Mouse (Mus musculus) heart, adult 2 months (tissue): ENCODE measurements around the gene Fam169a. TPM values are rescaled to one million over a fixed set of nuclear protein-coding genes. Genes with fewer than 3 reads are reported as not detected.
A peak's percentile ranks its signal among the peaks of the same experiment; 100 is the strongest.

Experiments used
- DNase-seq, 2 experiments: peaks; one replicate each; pipeline ENCODE4 v3.0.0; 2021
- H3K27ac ChIP-seq: fragments of 200-600 bp; 2 replicates; pipeline ENCODE4 v1.8.1; 2022
- H3K27me3 ChIP-seq: fragments of 200-500 bp; 2 replicates; pipeline ENCODE4 v1.6.1; 2012; ENCODE audit warnings: mild to moderate bottlenecking, low read length, inconsistent platforms, mixed read lengths; ENCODE audit not compliant: control insufficient read depth, insufficient read depth
- H3K36me3 ChIP-seq: fragments of 200-500 bp; 2 replicates; pipeline ENCODE4 v1.6.1; 2012; ENCODE audit warnings: low read length, inconsistent platforms; ENCODE audit not compliant: control insufficient read depth, insufficient read depth
- H3K4me1 ChIP-seq: fragments of 200-500 bp; 2 replicates; pipeline ENCODE4 v1.6.1; 2011; ENCODE audit warnings: low read length; ENCODE audit not compliant: control insufficient read depth, insufficient read depth
- H3K4me3 ChIP-seq: fragments of 200-600 bp; 2 replicates; pipeline ENCODE4 v1.8.1; 2022
- H3K79me2 ChIP-seq: fragments of 200-500 bp; replicated peaks from 2 replicates; pipeline ENCODE4 v1.6.1; 2012; ENCODE audit warnings: mild to moderate bottlenecking, inconsistent platforms, low read length, moderate library complexity, mixed read lengths; ENCODE audit not compliant: control insufficient read depth, insufficient read depth
- H3K9ac ChIP-seq: fragments of 200-500 bp; 2 replicates; pipeline ENCODE4 v1.6.1; 2012; ENCODE audit warnings: low read depth, mild to moderate bottlenecking, control low read depth, inconsistent platforms, low read length, mixed read lengths
- CTCF ChIP-seq: fragments of 200-600 bp; IDR thresholded peaks from 2 replicates; pipeline ENCODE4 v1.8.1; 2022; ENCODE audit warnings: antibody characterized with exemption, mild to moderate bottlenecking, moderate library complexity
- EP300 ChIP-seq: fragments of 200-500 bp; IDR thresholded peaks from 2 replicates; pipeline ENCODE4 v1.6.1; 2011; ENCODE audit warnings: low read depth, low read length, control low read depth; ENCODE audit not compliant: insufficient read depth
- POLR2A ChIP-seq: fragments of 200-500 bp; IDR thresholded peaks from 2 replicates; pipeline ENCODE4 v1.6.1; 2011; ENCODE audit warnings: mild to moderate bottlenecking, low read depth, low read length, control low read depth; ENCODE audit not compliant: insufficient read depth
- WGBS: fragments of 180-500 bp; shearing (Covaris S2); methylation state at CpG from one replicate; pipeline ENCODE4 v1.1.7; 2018; 5-methylcytosine and 5-hydroxymethylcytosine counted together
- intact Hi-C: fragments of 180-260 bp; cut with DNase I; formaldehyde crosslinking; loops from one replicate; pipeline ENCODE4 v1.15.1; 2025
- polyA plus RNA-seq: library from polyadenylated mRNA; depleted of rRNA; stranded (reverse); fragments of >200 nt; gene quantifications from 2 replicates; pipeline ENCODE4 v1.2.3, GENCODE M21; 2012
- total RNA-seq, 2 experiments: library from RNA; stranded (reverse); gene quantifications; 2 replicates each; pipeline ENCODE4 v1.2.3; 2021

The Fam169a gene
- total and polyA plus RNA-seq, 3 experiments, result 0.12 to 0.50 (median 0.42) TPM

- Histone ChIP-seq H3K4me3 (no peak overlapping the region), H3K79me2 (no peaks in the 10 kb centered on the region), H3K36me3 (no peaks in the 10 kb centered on the region), H3K27ac (no peak overlapping the region), H3K4me1 (no peaks in the 10 kb centered on the region), H3K9ac (no peak overlapping the region), H3K27me3 (no peaks in the 10 kb centered on the region)
- TF ChIP-seq EP300 (no peak), CTCF (no peak), POLR2A (no peak)
- WGBS, result 44% methylated on average over 6 of the region's 6 CpGs
- no peak for DNase-seq
- intact Hi-C loops, result loop anchor here (10.0 kb wide), 1 partner anchor 196 kb away; no protein-coding TSS in a partner anchor
These were observed 15.9 kb upstream of the Fam169a start for GRCm38 (mm10) chr13:97051158-97051557.

GRCm38 (mm10) chr13:97052667-97053066 lies 14.4 kb upstream of the Fam169a start:
- intact Hi-C loops, result loop anchor here (10.0 kb wide), 1 partner anchor 198 kb away; no protein-coding TSS in a partner anchor
- TF ChIP-seq POLR2A, result no peak
- peak; percentile 87 for TF ChIP-seq CTCF

DNA sequence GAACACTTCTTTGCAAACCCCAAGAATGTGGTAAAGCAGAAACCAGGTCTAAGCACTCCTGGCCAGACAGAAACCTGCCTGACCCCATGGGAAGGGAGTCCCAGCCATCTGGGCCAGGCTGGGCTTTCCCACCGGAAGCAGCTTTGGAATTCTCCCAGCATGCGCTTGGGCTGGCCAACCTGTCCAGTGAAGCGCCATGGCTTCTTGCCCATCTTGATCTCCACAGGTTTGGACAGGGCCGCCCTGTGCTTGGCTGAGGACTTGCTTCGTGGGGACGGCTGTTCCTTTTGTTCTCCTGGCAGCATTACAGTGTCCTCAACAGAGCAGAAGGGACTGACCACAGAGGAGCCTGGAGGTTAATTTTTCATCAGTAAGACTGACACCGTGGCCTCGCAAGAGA lies 13.2 kb upstream of the Fam169a start:
- Histone ChIP-seq H3K9ac (no peak overlapping the region), H3K4me3 (no peak overlapping the region), H3K36me3 (no peaks in the 10 kb centered on the region), H3K27ac (no peak overlapping the region), H3K79me2 (no peaks in the 10 kb centered on the region), H3K4me1 (no peaks in the 10 kb centered on the region), H3K27me3 (no peaks in the 10 kb centered on the region)
- intact Hi-C loops, result loop anchor here (2.0 to 10.0 kb wide), 2 partner anchors 45 to 199 kb away; no protein-coding TSS in a partner anchor
- TF ChIP-seq POLR2A (no peak), EP300 (no peak), CTCF (no peak)
- peak in 1 of 2 experiments; percentile 21 for DNase-seq
- WGBS, result 25% methylated on average over 8 of the region's 8 CpGs

More at GRCm38 (mm10) chr13:97052667-97053066, 14.4 kb upstream of the Fam169a start:
- H3K79me2 ChIP-seq, result no peaks in the 10 kb centered on the region
- H3K27me3 ChIP-seq, result no peaks in the 10 kb centered on the region
- DNase-seq, result peak; percentile 8 to 55
- H3K27ac ChIP-seq, result no peak overlapping the region
- no peaks in the 10 kb centered on the region for H3K36me3 ChIP-seq
- H3K9ac ChIP-seq, result no peak overlapping the region
- no peaks in the 10 kb centered on the region for H3K4me1 ChIP-seq
- 10% methylated on average over 11 of the region's 11 CpGs for WGBS
- H3K4me3 ChIP-seq, result no peak overlapping the region

DNA sequence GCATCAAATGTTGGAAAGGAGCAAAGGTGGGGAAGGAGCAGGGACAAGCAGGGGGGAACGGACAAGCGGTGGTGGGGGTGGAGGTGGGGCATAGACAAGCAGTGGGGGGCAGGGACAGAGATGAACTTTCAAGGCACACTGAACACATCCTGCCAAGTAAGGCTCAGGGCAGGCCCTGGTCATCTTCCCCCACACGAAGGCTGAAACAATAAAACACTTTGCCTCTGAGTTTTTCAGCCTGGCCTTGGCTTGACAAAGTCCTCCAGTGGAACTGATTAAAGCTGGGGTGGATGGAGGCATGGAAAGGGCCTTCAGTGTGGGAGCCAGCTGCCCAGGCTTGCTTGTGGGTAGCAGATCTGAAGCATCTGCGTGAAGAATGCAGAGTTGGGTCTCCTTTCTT lies 9.3 kb upstream of the Fam169a start:
- intact Hi-C loops, result loop anchor here (10.0 kb wide), 1 partner anchor 203 kb away; no protein-coding TSS in a partner anchor

GRCm38 (mm10) chr13:97059746-97060145 lies 7.3 kb upstream of the Fam169a start:
- no peaks in the 10 kb centered on the region for H3K36me3 ChIP-seq
- no peak for DNase-seq
- intact Hi-C loops, result loop anchor here (10.0 kb wide), 1 partner anchor 205 kb away; no protein-coding TSS in a partner anchor
- H3K9ac ChIP-seq, result no peak overlapping the region
- no peaks in the 10 kb centered on the region for H3K4me1 ChIP-seq
- H3K27me3 ChIP-seq, result no peaks in the 10 kb centered on the region
- no peak overlapping the region for H3K4me3 ChIP-seq
- H3K79me2 ChIP-seq, result no peaks in the 10 kb centered on the region
- 87% methylated on average over 6 of the region's 6 CpGs for WGBS
- no peak overlapping the region for H3K27ac ChIP-seq
- no peak for TF ChIP-seq EP300

More for the DNA sequence above, 9.3 kb upstream of the Fam169a start:
- Histone ChIP-seq H3K4me1 (no peaks in the 10 kb centered on the region), H3K4me3 (no peak overlapping the region), H3K9ac (no peak overlapping the region), H3K79me2 (no peaks in the 10 kb centered on the region), H3K27me3 (no peaks in the 10 kb centered on the region), H3K27ac (no peak overlapping the region), H3K36me3 (no peaks in the 10 kb centered on the region)
- no peak for DNase-seq
- TF ChIP-seq CTCF, result no peak
- TF ChIP-seq POLR2A, result no peak
- TF ChIP-seq EP300, result no peak
- WGBS, result 40% methylated on average over 4 of the region's 4 CpGs

DNA sequence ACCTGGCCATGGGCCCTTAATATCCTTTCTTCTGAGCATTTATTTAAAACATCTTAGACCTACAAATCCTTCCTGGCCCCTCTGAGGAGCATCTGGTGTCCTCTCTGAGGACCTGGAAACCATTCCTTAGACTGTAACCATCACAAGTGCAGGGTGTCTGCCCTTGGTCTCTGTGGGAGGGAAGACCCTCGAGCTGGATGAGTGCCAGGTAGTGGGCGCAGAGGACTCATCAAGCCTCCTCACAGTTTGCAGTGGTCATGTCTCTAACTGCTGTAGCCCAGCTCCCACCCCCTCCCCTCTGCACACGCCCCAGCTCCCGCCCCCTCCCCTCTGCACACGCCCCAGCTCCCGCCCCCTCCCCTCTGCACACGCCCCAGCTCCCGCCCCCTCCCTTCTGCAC lies 6.8 kb upstream of the Fam169a start:
- TF ChIP-seq EP300 (no peak), POLR2A (no peak)
- Histone ChIP-seq H3K27me3 (no peaks in the 10 kb centered on the region), H3K4me1 (no peaks in the 10 kb centered on the region), H3K4me3 (no peak overlapping the region), H3K9ac (no peak overlapping the region), H3K27ac (no peak overlapping the region), H3K36me3 (no peaks in the 10 kb centered on the region), H3K79me2 (no peaks in the 10 kb centered on the region)
- intact Hi-C loops, result no loop called here
- no peak for DNase-seq
- 46% methylated on average over 7 of the region's 8 CpGs for WGBS
